Mouse (Mus musculus): Measurements from ENCODE around the gene Brf1. TPM values are rescaled to one million over a fixed set of nuclear protein-coding genes. Genes with fewer than 3 reads are reported as not detected.

Brf1 gene
- polyA plus RNA-seq, 1 experiment from 2014 or later: 55.5 TPM

- Histone ChIP-seq H3K4me1 (replicated peaks; ENCODE audit: control insufficient read depth, insufficient read depth, low read length) (peaks cover 14% of the 10 kb centered on the region), H3K4me3 (ENCODE audit: low read length) (no peak overlapping the region), H3K36me3 (ENCODE audit: control insufficient read depth, insufficient read depth, low read length) (peaks cover 42% of the 10 kb centered on the region), H3K4me2 (ENCODE audit: low read depth, low read length) (no peak overlapping the region), H3K9me3 (ENCODE audit: control insufficient read depth, low read length) (no peaks in the 10 kb centered on the region), H3K9ac (ENCODE audit: low read length) (no peak overlapping the region), H3K27ac (ENCODE audit: low read length) (no peak overlapping the region), H3K27me3 (ENCODE audit: control insufficient read depth, insufficient read depth, low read depth, low read length) (no peaks in the 10 kb centered on the region)
- no peak for ATAC-seq (ENCODE audit: low read depth)
- 84% methylated on average over 9 of the region's 9 CpGs for WGBS
Observed at GRCm38 (mm10) chr12:112974736-112975135, 25.8 kb downstream of the Brf1 start.

GRCm38 (mm10) chr12:112969616-112970015 is 30.9 kb downstream of the Brf1 start:
- Histone ChIP-seq H3K9ac (ENCODE audit: low read length) (no peak overlapping the region), H3K9me3 (ENCODE audit: control insufficient read depth, low read length) (no peaks in the 10 kb centered on the region), H3K36me3 (ENCODE audit: control insufficient read depth, insufficient read depth, low read length) (peaks cover 66% of the 10 kb centered on the region), H3K4me3 (ENCODE audit: low read length) (no peak overlapping the region), H3K27me3 (ENCODE audit: control insufficient read depth, insufficient read depth, low read depth, low read length) (no peaks in the 10 kb centered on the region), H3K4me1 (replicated peaks; ENCODE audit: control insufficient read depth, insufficient read depth, low read length) (no peaks in the 10 kb centered on the region), H3K4me2 (ENCODE audit: low read depth, low read length) (no peak overlapping the region), H3K27ac (ENCODE audit: low read length) (no peak overlapping the region)
- no peak for ATAC-seq (ENCODE audit: low read depth)
- 89% methylated on average over 6 of the region's 6 CpGs for WGBS

GRCm38 (mm10) chr12:112968943-112969342 is 31.6 kb downstream of the Brf1 start:
- WGBS: 60% methylated on average over 8 of the region's 8 CpGs
- Histone ChIP-seq H3K9ac (ENCODE audit: low read length) (no peak overlapping the region), H3K27ac (ENCODE audit: low read length) (no peak overlapping the region), H3K4me2 (ENCODE audit: low read depth, low read length) (no peak overlapping the region), H3K4me3 (ENCODE audit: low read length) (no peak overlapping the region), H3K9me3 (ENCODE audit: control insufficient read depth, low read length) (no peaks in the 10 kb centered on the region), H3K4me1 (replicated peaks; ENCODE audit: control insufficient read depth, insufficient read depth, low read length) (no peaks in the 10 kb centered on the region), H3K27me3 (ENCODE audit: control insufficient read depth, insufficient read depth, low read depth, low read length) (no peaks in the 10 kb centered on the region), H3K36me3 (ENCODE audit: control insufficient read depth, insufficient read depth, low read length) (peaks cover 71% of the 10 kb centered on the region)
- no peak for ATAC-seq (ENCODE audit: low read depth)

DNA sequence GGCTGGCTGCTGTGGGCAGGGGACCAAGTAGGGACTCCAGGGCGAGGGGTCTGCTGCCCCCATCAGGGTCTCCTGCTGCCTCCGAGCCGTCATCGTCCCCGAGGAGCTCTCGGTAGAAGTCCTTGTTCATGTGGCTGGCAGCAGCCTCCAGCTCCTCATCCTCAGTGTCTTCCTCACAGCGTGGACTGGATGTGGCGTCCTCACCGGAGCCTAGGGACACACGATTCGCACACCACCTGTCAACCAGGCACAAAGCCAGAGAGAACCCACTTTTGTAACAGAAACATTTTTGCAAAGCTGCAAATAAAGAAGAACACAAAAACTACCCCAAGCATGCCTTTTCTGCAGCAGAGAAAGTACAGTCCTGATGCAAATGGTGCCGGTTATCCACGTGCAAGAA is 34.7 kb downstream of the Brf1 start:
- no peak overlapping the region for H3K9ac ChIP-seq (ENCODE audit: low read length)
- no peaks in the 10 kb centered on the region for H3K9me3 ChIP-seq (ENCODE audit: control insufficient read depth, low read length)
- no peak overlapping the region for H3K27ac ChIP-seq (ENCODE audit: low read length)
- H3K27me3 ChIP-seq (ENCODE audit: control insufficient read depth, insufficient read depth, low read depth, low read length): no peaks in the 10 kb centered on the region
- H3K4me3 ChIP-seq (ENCODE audit: low read length): no peak overlapping the region
- H3K4me1 ChIP-seq (replicated peaks; ENCODE audit: control insufficient read depth, insufficient read depth, low read length): no peaks in the 10 kb centered on the region
- 89% methylated on average over 13 of the region's 13 CpGs for WGBS
- ATAC-seq (ENCODE audit: low read depth): no peak
- peaks cover 74% of the 10 kb centered on the region for H3K36me3 ChIP-seq (ENCODE audit: control insufficient read depth, insufficient read depth, low read length)
- no peak overlapping the region for H3K4me2 ChIP-seq (ENCODE audit: low read depth, low read length)

GRCm38 (mm10) chr12:112961872-112962271 is 38.6 kb downstream of the Brf1 start:
- no peaks in the 10 kb centered on the region for H3K27me3 ChIP-seq (ENCODE audit: control insufficient read depth, insufficient read depth, low read depth, low read length)
- ATAC-seq (ENCODE audit: low read depth): no peak
- H3K4me2 ChIP-seq (ENCODE audit: low read depth, low read length): no peak overlapping the region
- no peak overlapping the region for H3K9ac ChIP-seq (ENCODE audit: low read length)
- H3K27ac ChIP-seq (ENCODE audit: low read length): no peak overlapping the region
- WGBS: 80% methylated on average over 5 of the region's 5 CpGs
- H3K9me3 ChIP-seq (ENCODE audit: control insufficient read depth, low read length): no peaks in the 10 kb centered on the region
- H3K4me1 ChIP-seq (replicated peaks; ENCODE audit: control insufficient read depth, insufficient read depth, low read length): no peaks in the 10 kb centered on the region
- H3K36me3 ChIP-seq (ENCODE audit: control insufficient read depth, insufficient read depth, low read length): peaks cover 60% of the 10 kb centered on the region
- no peak overlapping the region for H3K4me3 ChIP-seq (ENCODE audit: low read length)

GRCm38 (mm10) chr12:112961428-112961827 is 39.1 kb downstream of the Brf1 start:
- WGBS: 72% methylated on average over 7 of the region's 7 CpGs
- Histone ChIP-seq H3K9ac (ENCODE audit: low read length) (no peak overlapping the region), H3K4me1 (replicated peaks; ENCODE audit: control insufficient read depth, insufficient read depth, low read length) (no peaks in the 10 kb centered on the region), H3K4me2 (ENCODE audit: low read depth, low read length) (no peak overlapping the region), H3K9me3 (ENCODE audit: control insufficient read depth, low read length) (no peaks in the 10 kb centered on the region), H3K27ac (ENCODE audit: low read length) (no peak overlapping the region), H3K36me3 (ENCODE audit: control insufficient read depth, insufficient read depth, low read length) (peaks cover 58% of the 10 kb centered on the region), H3K4me3 (ENCODE audit: low read length) (no peak overlapping the region), H3K27me3 (ENCODE audit: control insufficient read depth, insufficient read depth, low read depth, low read length) (no peaks in the 10 kb centered on the region)
- ATAC-seq (ENCODE audit: low read depth): no peak; the same call in 1 of the 2 replicates

DNA sequence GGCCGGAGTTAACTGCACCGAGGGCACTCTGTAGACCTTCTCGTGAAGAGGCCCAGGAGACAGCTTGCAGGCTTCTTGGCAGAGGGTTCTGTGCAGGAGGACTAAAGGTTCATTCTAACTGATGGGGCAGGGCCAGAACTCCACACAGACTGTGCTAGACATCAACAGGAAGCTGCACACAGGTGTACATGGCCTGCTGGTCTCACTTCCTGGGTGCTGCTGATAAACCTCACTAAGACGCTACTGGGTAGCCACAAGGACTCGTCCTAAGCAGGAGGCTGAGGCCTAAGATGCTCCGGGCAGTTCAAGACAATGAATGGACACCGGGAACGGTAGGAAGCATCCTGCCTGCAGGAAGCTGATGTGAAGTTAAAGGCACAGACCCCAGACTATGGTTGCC is 41.1 kb downstream of the Brf1 start:
- H3K4me1 ChIP-seq (replicated peaks; ENCODE audit: control insufficient read depth, insufficient read depth, low read length): no peaks in the 10 kb centered on the region
- no peaks in the 10 kb centered on the region for H3K9me3 ChIP-seq (ENCODE audit: control insufficient read depth, low read length)
- no peak for ATAC-seq (ENCODE audit: low read depth)
- H3K4me3 ChIP-seq (ENCODE audit: low read length): no peak overlapping the region
- H3K27me3 ChIP-seq (ENCODE audit: control insufficient read depth, insufficient read depth, low read depth, low read length): no peaks in the 10 kb centered on the region
- WGBS: 76% methylated on average over 8 of the region's 8 CpGs
- no peak overlapping the region for H3K4me2 ChIP-seq (ENCODE audit: low read depth, low read length)
- no peak overlapping the region for H3K9ac ChIP-seq (ENCODE audit: low read length)
- H3K36me3 ChIP-seq (ENCODE audit: control insufficient read depth, insufficient read depth, low read length): peaks cover 43% of the 10 kb centered on the region
- no peak overlapping the region for H3K27ac ChIP-seq (ENCODE audit: low read length)

DNA sequence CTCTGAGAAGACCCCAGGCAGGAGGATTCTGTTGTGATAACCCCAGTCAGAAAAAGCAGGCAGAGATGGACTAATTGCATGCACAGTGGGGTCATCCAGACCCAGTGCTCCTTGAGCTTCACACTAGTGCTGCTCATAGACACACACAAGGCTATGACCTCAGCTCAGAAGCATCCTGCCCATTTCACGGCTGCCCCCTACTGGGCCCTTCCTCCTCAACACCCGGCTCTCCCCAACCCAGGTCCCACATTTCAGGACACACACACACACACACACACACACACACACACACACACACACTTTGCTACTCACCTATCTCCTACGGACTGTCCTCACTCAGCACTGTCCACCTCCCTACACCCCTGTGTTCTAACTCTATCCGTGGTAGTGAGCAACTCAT is 42.2 kb downstream of the Brf1 start:
- WGBS: 34% methylated on average over 3 of the region's 4 CpGs
- Histone ChIP-seq H3K9ac (ENCODE audit: low read length) (no peak overlapping the region), H3K4me3 (ENCODE audit: low read length) (no peak overlapping the region), H3K4me2 (ENCODE audit: low read depth, low read length) (no peak overlapping the region), H3K27me3 (ENCODE audit: control insufficient read depth, insufficient read depth, low read depth, low read length) (no peaks in the 10 kb centered on the region), H3K36me3 (ENCODE audit: control insufficient read depth, insufficient read depth, low read length) (peaks cover 33% of the 10 kb centered on the region), H3K27ac (ENCODE audit: low read length) (no peak overlapping the region), H3K9me3 (ENCODE audit: control insufficient read depth, low read length) (no peaks in the 10 kb centered on the region), H3K4me1 (replicated peaks; ENCODE audit: control insufficient read depth, insufficient read depth, low read length) (no peaks in the 10 kb centered on the region)
- ATAC-seq (ENCODE audit: low read depth): peak; percentile 47

DNA sequence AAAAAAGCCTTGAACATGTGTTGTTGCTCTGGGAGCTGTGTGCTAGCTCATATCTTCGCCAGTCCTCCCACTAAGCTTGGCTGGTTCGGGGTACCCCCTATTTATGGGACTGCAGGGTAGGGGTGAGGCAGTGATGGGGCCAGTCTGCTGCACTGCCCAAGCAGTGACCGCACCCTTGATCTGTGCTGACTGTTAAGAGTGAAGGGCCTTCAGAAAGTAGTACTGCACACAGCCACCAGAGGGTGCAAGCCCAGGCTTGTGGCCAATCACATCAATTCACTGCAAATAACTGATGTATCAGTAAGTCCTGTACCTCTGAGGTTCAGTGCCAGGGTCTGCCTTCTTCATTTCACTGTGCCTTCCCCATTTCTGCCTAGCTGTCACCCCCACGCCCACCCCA is 44.7 kb downstream of the Brf1 start:
- Histone ChIP-seq H3K4me1 (replicated peaks; ENCODE audit: control insufficient read depth, insufficient read depth, low read length) (peaks cover 15% of the 10 kb centered on the region), H3K27ac (ENCODE audit: low read length) (no peak overlapping the region), H3K4me3 (ENCODE audit: low read length) (no peak overlapping the region), H3K9ac (ENCODE audit: low read length) (no peak overlapping the region), H3K9me3 (ENCODE audit: control insufficient read depth, low read length) (no peaks in the 10 kb centered on the region), H3K4me2 (ENCODE audit: low read depth, low read length) (no peak overlapping the region), H3K27me3 (ENCODE audit: control insufficient read depth, insufficient read depth, low read depth, low read length) (no peaks in the 10 kb centered on the region), H3K36me3 (ENCODE audit: control insufficient read depth, insufficient read depth, low read length) (peaks cover 13% of the 10 kb centered on the region)
- WGBS: 30% methylated on average over 4 of the region's 4 CpGs
- peak; percentile 45; the same call in 1 of the 2 replicates for ATAC-seq (ENCODE audit: low read depth)

DNA sequence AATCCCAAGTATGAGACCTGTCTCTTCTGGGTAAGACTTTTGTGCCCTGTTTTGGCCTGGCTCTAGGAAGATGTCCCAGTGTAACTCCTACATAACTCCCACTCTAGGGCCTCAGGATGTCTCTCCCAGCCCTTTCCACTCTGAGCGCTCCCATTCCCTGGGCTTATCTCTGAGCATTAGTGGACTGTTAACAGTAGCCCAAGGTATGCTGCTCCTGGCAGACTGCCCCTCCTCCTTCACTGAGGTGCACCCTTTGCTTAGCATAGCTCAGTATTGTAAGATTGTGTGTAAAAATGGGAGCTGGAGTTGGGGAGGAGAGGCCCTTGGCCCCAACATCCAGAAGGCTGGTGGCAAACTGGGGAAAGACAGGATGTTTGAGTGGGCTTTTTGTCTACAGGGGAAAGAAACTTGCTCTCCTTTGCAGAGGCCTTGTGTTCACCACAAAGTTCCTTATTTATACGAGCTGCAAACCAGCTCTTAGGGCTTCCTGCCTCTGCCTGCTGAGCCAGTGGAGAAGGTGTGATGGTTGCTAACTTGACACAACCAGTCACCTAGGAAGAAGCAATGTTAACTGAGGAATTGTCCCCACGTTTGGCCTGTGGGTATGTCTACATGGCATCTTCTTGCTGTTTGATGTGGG is 47.5 kb downstream of the Brf1 start:
- Histone ChIP-seq H3K27me3 (ENCODE audit: control insufficient read depth, insufficient read depth, low read depth, low read length) (no peaks in the 10 kb centered on the region), H3K9ac (ENCODE audit: low read length) (no peak overlapping the region), H3K4me2 (ENCODE audit: low read depth, low read length) (no peak overlapping the region), H3K9me3 (ENCODE audit: control insufficient read depth, low read length) (no peaks in the 10 kb centered on the region), H3K36me3 (ENCODE audit: control insufficient read depth, insufficient read depth, low read length) (no peaks in the 10 kb centered on the region), H3K4me1 (replicated peaks; ENCODE audit: control insufficient read depth, insufficient read depth, low read length) (peaks cover 21% of the 10 kb centered on the region), H3K27ac (ENCODE audit: low read length) (peak overlapping the region; percentile 11), H3K4me3 (ENCODE audit: low read length) (no peak overlapping the region)
- 62% methylated on average over 3 of the region's 3 CpGs for WGBS
- ATAC-seq (ENCODE audit: low read depth): no peak
